Mouse (Mus musculus) forebrain, embryonic 12.5 days (tissue): ENCODE measurements at regions not wholly inside any gene's neighbourhood (a gene's known extent, or its start where the extent isn't known, plus 50 kb on each side); places are given as distances from the start of the nearest gene placed in this dataset.
A peak's percentile ranks its signal among the peaks of the same experiment; 100 is the strongest.

Source experiments
- ATAC-seq: fragments of 200-750 bp; cut with Nextera tagmentation; 2 replicates; pipeline ENCODE4 v1.8.0; 2017; ENCODE audit warnings: moderate TSS enrichment; ENCODE audit not compliant: low FRiP score
- H3K27ac ChIP-seq: fragments of 300-500 bp; sonication (generic); 2 replicates; pipeline ENCODE4 v1.5.1; 2016; ENCODE audit warnings: mild to moderate bottlenecking
- H3K27me3 ChIP-seq: fragments of 300-500 bp; sonication (generic); 2 replicates; pipeline ENCODE4 v1.6.1; 2016; ENCODE audit warnings: mild to moderate bottlenecking
- H3K36me3 ChIP-seq: fragments of 300-500 bp; sonication (generic); replicated peaks from 2 replicates; pipeline ENCODE4 v1.6.1; 2016; ENCODE audit warnings: mild to moderate bottlenecking
- H3K4me1 ChIP-seq: fragments of 300-500 bp; sonication (generic); 2 replicates; pipeline ENCODE4 v1.6.1; 2016
- H3K4me2 ChIP-seq: fragments of 300-500 bp; sonication (generic); 2 replicates; pipeline ENCODE4 v1.6.1; 2016; ENCODE audit warnings: mild to moderate bottlenecking, moderate library complexity
- H3K4me3 ChIP-seq: fragments of 300-500 bp; sonication (generic); replicated peaks from 2 replicates; pipeline ENCODE4 v1.5.1; 2016; ENCODE audit warnings: mild to moderate bottlenecking
- H3K9ac ChIP-seq: fragments of 300-500 bp; sonication (generic); 2 replicates; pipeline ENCODE4 v1.6.1; 2016; ENCODE audit warnings: mild to moderate bottlenecking
- H3K9me3 ChIP-seq: fragments of 300-500 bp; sonication (generic); 2 replicates; pipeline ENCODE4 v1.6.1; 2016
- WGBS: fragments of 180-500 bp; shearing (Covaris S2); methylation state at CpG from one replicate; pipeline ENCODE4 v1.1.7; 2016; 5-methylcytosine and 5-hydroxymethylcytosine counted together

DNA sequence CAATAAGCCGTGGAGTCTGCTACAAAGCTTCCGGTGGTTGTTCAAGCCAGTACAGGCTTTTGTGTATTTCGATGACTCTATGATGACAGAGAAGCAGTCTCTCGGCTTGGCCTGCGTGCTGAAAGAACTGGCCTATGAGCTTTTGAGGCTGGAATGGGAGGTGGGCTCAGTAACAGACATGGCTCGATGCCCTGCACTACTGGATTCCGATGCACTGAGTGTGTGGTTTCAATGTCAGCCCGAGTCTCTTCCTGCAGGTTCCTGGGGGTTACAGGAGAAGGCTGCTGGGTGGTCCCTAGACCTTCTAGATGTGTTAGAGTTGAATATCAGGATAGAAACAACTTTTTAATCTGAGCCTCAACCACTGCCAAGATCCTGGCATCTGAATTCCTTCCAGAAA lies 53.2 kb downstream of the Gm815 start:
- no peaks in the 10 kb centered on the region for H3K9me3 ChIP-seq
- no peak overlapping the region for H3K4me2 ChIP-seq
- H3K27me3 ChIP-seq = no peaks in the 10 kb centered on the region
- peaks cover 2% of the 10 kb centered on the region; the same call in 1 of the 2 replicates for H3K4me1 ChIP-seq
- ATAC-seq = no peak
- H3K9ac ChIP-seq = no peak overlapping the region
- WGBS = 82% methylated on average over 8 of the region's 8 CpGs
- H3K27ac ChIP-seq = no peak overlapping the region
- no peaks in the 10 kb centered on the region for H3K36me3 ChIP-seq
- no peak overlapping the region for H3K4me3 ChIP-seq

GRCm38 (mm10) chr19:26944006-26944405 lies 58.3 kb downstream of the Gm815 start:
- Histone ChIP-seq H3K27ac (no peak overlapping the region), H3K4me2 (no peak overlapping the region), H3K9ac (no peak overlapping the region), H3K27me3 (no peaks in the 10 kb centered on the region), H3K4me3 (no peak overlapping the region), H3K4me1 (no peaks in the 10 kb centered on the region), H3K9me3 (no peaks in the 10 kb centered on the region), H3K36me3 (no peaks in the 10 kb centered on the region)
- ATAC-seq = no peak
- WGBS = 83% methylated on average over 2 of the region's 2 CpGs

GRCm38 (mm10) chr19:26946562-26946961 lies 60.9 kb downstream of the Gm815 start:
- 92% methylated on average over 3 of the region's 3 CpGs for WGBS
- Histone ChIP-seq H3K4me1 (no peaks in the 10 kb centered on the region), H3K4me3 (no peak overlapping the region), H3K4me2 (no peak overlapping the region), H3K27ac (no peak overlapping the region), H3K36me3 (no peaks in the 10 kb centered on the region), H3K9ac (no peak overlapping the region), H3K27me3 (no peaks in the 10 kb centered on the region), H3K9me3 (no peaks in the 10 kb centered on the region)
- no peak for ATAC-seq

DNA sequence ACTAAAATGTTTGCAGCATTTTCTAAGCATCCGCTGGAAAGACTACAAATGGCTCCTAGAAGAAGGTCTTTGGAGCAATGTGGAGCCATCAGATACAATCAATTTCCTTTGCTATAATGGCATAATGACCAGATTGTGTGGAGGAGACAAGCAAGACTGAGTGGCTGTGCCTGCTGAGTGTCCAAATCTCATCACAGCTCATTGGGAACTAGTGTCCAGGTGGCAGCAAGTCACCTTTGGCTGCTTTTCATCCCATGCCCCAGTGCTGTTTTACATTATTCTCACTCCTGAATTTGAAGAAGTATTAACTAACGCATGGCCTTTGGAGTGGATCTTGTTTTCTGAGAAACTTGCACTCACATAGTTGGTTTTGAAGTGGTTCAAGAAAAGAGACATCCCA lies 62.8 kb downstream of the Gm815 start:
- 93% methylated on average over 2 of the region's 2 CpGs for WGBS
- no peak for ATAC-seq

DNA sequence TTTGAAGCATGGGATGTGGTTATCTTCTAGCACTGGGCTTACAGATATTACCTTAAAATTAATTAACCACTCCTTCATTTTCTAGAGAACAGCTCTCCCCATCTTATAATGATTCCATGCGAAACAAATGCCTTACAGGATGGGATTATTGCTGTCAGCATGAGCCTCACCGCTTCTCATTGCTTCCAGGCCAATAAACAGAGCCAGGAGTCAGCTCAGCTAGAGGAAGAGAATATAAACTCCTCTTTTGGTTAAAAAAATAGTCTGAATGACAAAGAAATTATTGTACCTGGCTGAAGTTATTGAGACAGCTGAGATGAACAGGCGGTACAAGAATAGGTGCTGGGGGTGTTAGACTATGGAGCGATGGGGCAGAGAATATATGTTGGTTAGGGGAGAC lies 63.5 kb downstream of the Gm815 start:
- H3K4me3 ChIP-seq = no peak overlapping the region

More for the DNA sequence above, 62.8 kb downstream of the Gm815 start:
- no peaks in the 10 kb centered on the region for H3K4me1 ChIP-seq
- no peaks in the 10 kb centered on the region for H3K36me3 ChIP-seq
- H3K27me3 ChIP-seq = no peaks in the 10 kb centered on the region
- no peak overlapping the region for H3K4me3 ChIP-seq
- H3K4me2 ChIP-seq = no peak overlapping the region
- no peak overlapping the region for H3K27ac ChIP-seq
- H3K9me3 ChIP-seq = no peaks in the 10 kb centered on the region
- H3K9ac ChIP-seq = no peak overlapping the region

GRCm38 (mm10) chr19:26953348-26953747 lies 67.7 kb downstream of the Gm815 start:
- no peak overlapping the region for H3K4me3 ChIP-seq
- no peaks in the 10 kb centered on the region for H3K9me3 ChIP-seq
- ATAC-seq = no peak
- H3K9ac ChIP-seq = no peak overlapping the region
- no peaks in the 10 kb centered on the region for H3K27me3 ChIP-seq
- H3K4me1 ChIP-seq = no peaks in the 10 kb centered on the region; the same call in 1 of the 2 replicates
- H3K27ac ChIP-seq = no peak overlapping the region
- H3K36me3 ChIP-seq = no peaks in the 10 kb centered on the region
- H3K4me2 ChIP-seq = no peak overlapping the region
- WGBS = 87% methylated on average over 8 of the region's 8 CpGs

More for the DNA sequence above, 63.5 kb downstream of the Gm815 start:
- Histone ChIP-seq H3K27ac (no peak overlapping the region), H3K9ac (no peak overlapping the region), H3K4me1 (no peaks in the 10 kb centered on the region), H3K36me3 (no peaks in the 10 kb centered on the region), H3K27me3 (no peaks in the 10 kb centered on the region), H3K4me2 (no peak overlapping the region), H3K9me3 (no peaks in the 10 kb centered on the region)
- 86% methylated on average over 4 of the region's 4 CpGs for WGBS
- ATAC-seq = no peak

DNA sequence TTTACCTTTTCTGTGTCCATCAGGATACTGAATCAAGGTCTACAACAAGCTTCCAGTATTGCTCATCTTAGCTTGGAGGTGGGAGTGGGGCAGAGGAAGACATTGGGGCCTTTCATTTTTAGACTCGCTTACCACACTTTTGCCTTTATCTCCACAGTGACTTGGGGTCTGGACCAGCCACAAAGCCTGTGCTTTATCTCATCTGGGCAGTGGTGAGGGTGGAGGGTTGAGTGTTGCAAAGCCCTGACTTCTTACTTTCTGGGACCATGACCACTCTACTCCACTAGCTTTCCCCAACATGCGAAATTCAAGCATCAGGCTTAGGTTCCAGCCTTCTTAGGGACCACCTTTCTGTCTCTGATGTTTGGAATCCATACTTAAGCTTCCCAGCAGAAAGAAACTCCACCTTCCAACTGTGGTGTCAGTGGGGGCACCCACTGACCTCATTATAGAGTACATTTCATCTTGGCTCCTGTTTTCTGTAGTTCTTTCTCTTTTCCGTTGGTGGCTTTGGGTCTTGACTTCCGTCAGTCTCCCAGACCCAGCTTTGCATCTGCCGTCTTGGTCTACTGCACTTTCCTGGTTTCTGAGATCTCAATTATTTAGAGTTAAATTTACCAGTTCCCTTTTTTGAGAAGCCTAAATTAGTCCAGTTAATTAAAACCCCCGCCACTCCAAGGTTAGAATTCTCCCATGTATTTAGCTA lies 80.5 kb downstream of the Gm815 start:
- no peaks in the 10 kb centered on the region for H3K36me3 ChIP-seq
- H3K27me3 ChIP-seq = no peaks in the 10 kb centered on the region
- no peak overlapping the region for H3K27ac ChIP-seq
- no peak overlapping the region for H3K9ac ChIP-seq
- WGBS = 91% methylated on average over 6 of the region's 6 CpGs
- H3K9me3 ChIP-seq = no peaks in the 10 kb centered on the region
- H3K4me1 ChIP-seq = no peaks in the 10 kb centered on the region
- no peak for ATAC-seq
- H3K4me2 ChIP-seq = no peak overlapping the region
- no peak overlapping the region for H3K4me3 ChIP-seq

GRCm38 (mm10) chr19:26973058-26973457 lies 87.4 kb downstream of the Gm815 start:
- H3K4me2 ChIP-seq = no peak overlapping the region
- H3K9ac ChIP-seq = no peak overlapping the region
- H3K4me1 ChIP-seq = peaks cover 16% of the 10 kb centered on the region
- H3K27ac ChIP-seq = no peak overlapping the region
- no peaks in the 10 kb centered on the region for H3K36me3 ChIP-seq
- no peaks in the 10 kb centered on the region for H3K27me3 ChIP-seq
- H3K9me3 ChIP-seq = no peaks in the 10 kb centered on the region
- no peak overlapping the region for H3K4me3 ChIP-seq
- no peak for ATAC-seq
- 79% methylated on average over 1 of the region's 1 CpGs for WGBS

- Histone ChIP-seq H3K27me3 (no peaks in the 10 kb centered on the region), H3K36me3 (no peaks in the 10 kb centered on the region), H3K4me1 (peaks cover 23% of the 10 kb centered on the region), H3K27ac (no peak overlapping the region), H3K9me3 (no peaks in the 10 kb centered on the region), H3K4me2 (no peak overlapping the region), H3K4me3 (no peak overlapping the region), H3K9ac (no peak overlapping the region)
- no peak for ATAC-seq
- WGBS = 85% methylated on average over 6 of the region's 6 CpGs
Measured at GRCm38 (mm10) chr19:26973773-26974548, 88.3 kb downstream of the Gm815 start.

DNA sequence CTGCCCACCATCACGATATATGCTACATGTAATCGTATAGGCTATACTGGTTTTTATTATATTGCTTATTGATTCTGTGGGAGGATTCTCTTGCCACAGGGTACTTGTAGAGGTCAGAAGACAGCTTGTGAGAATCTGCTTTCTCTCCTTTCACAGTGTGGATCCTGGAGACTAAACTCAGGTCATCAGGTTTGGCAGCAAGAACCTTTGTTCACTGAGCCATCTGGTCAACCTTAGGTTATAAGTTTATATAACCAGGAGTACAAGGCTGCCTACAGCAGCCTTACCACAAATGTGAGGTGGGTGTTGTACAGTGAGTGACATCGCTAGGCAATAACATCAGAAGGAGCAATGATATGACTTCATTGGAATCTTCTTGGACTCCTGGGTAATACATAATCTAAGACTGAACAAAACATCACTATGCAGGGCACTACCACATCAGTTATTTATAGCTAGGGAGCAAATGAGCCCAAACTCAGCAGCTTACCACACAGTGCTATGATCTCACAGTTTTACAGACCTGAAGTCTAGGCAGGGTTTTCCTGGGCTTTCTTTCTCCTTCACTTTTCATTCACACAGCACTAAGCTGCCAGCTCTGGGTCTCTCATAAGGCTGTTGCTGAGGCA lies 89.0 kb downstream of the Gm815 start:
- Histone ChIP-seq H3K4me2 (no peak overlapping the region), H3K9me3 (no peaks in the 10 kb centered on the region), H3K4me3 (no peak overlapping the region), H3K27ac (no peak overlapping the region), H3K36me3 (no peaks in the 10 kb centered on the region), H3K4me1 (peaks cover 23% of the 10 kb centered on the region), H3K9ac (no peak overlapping the region), H3K27me3 (no peaks in the 10 kb centered on the region)
- WGBS = 96% methylated on average over 3 of the region's 3 CpGs
- no peak for ATAC-seq

- peak; percentile 31; the same call in 1 of the 2 replicates for ATAC-seq
- H3K9ac ChIP-seq = no peak overlapping the region
- WGBS = 41% methylated on average over 7 of the region's 7 CpGs
Measured at GRCm38 (mm10) chr19:26976604-26977322, 91.1 kb downstream of the Gm815 start.

More at GRCm38 (mm10) chr19:26976604-26977322, 91.1 kb downstream of the Gm815 start:
- Histone ChIP-seq H3K27ac (peak overlapping the region; percentile 67), H3K4me3 (no peak overlapping the region), H3K27me3 (no peaks in the 10 kb centered on the region), H3K4me2 (no peak overlapping the region; the same call in 1 of the 2 replicates), H3K9me3 (no peaks in the 10 kb centered on the region), H3K36me3 (no peaks in the 10 kb centered on the region), H3K4me1 (peaks cover 23% of the 10 kb centered on the region)
